Mouse (Mus musculus) R1 (cell line): Measurements from ENCODE around the gene Gm14296.
"Not testable (repeated sequence)": the region's sequence is repeated elsewhere in the genome, so short reads cannot be mapped to it uniquely, and the experiment has no call there.

ENCODE experiments used
- DNase-seq: peaks from one replicate; pipeline ENCODE4 v3.0.0-alpha.2; 2018; ENCODE audit warnings: low read depth, low spot score

The Gm14296 gene

GRCm38 (mm10) chr2:176927709-176928108 is at the start of gene Gm14296:
Gene Gm14296, minus strand, starts transcription at chr2:176927809.
- DNase-seq: not testable (repeated sequence)

- not testable (repeated sequence) for DNase-seq
Observed at GRCm38 (mm10) chr2:176905464-176905863, 22.1 kb downstream of the Gm14296 start.
